Mouse (Mus musculus) embryonic facial prominence, embryonic 12.5 days (tissue): ENCODE results near the gene Pou2af1. TPM values are rescaled to one million over a fixed set of nuclear protein-coding genes. Genes with fewer than 3 reads are reported as not detected.

ENCODE experiments used
- ATAC-seq: fragments of 200-750 bp; cut with Nextera tagmentation; 2 replicates; pipeline ENCODE4 v1.8.0; 2017; ENCODE audit not compliant: insufficient number of reproducible peaks, insufficient read depth, low FRiP score, low TSS enrichment
- H3K27ac ChIP-seq: fragments of 300-500 bp; sonication (generic); 2 replicates; pipeline ENCODE4 v1.5.1; 2016; ENCODE audit warnings: mild to moderate bottlenecking
- H3K27me3 ChIP-seq: fragments of 300-500 bp; sonication (generic); 2 replicates; pipeline ENCODE4 v1.6.1; 2016; ENCODE audit warnings: mild to moderate bottlenecking, moderate library complexity
- H3K36me3 ChIP-seq: fragments of 300-500 bp; sonication (generic); 2 replicates; pipeline ENCODE4 v1.6.1; 2016; ENCODE audit warnings: mild to moderate bottlenecking
- H3K4me1 ChIP-seq: fragments of 300-500 bp; sonication (generic); 2 replicates; pipeline ENCODE4 v1.6.1; 2016
- H3K4me2 ChIP-seq: fragments of 300-500 bp; sonication (generic); replicated peaks from 2 replicates; pipeline ENCODE4 v1.6.1; 2016; ENCODE audit warnings: mild to moderate bottlenecking, moderate library complexity
- H3K4me3 ChIP-seq: fragments of 300-500 bp; sonication (generic); 2 replicates; pipeline ENCODE4 v1.5.1; 2016; ENCODE audit warnings: mild to moderate bottlenecking
- H3K9ac ChIP-seq: fragments of 300-500 bp; sonication (generic); 2 replicates; pipeline ENCODE4 v1.6.1; 2016; ENCODE audit warnings: mild to moderate bottlenecking, moderate library complexity
- H3K9me3 ChIP-seq: fragments of 300-500 bp; sonication (generic); 2 replicates; pipeline ENCODE4 v1.6.1; 2016; ENCODE audit warnings: mild to moderate bottlenecking, moderate library complexity
- WGBS: fragments of 180-500 bp; shearing (Covaris S2); methylation state at CpG from one replicate; pipeline ENCODE4 v1.1.7; 2016; 5-methylcytosine and 5-hydroxymethylcytosine counted together
- polyA plus RNA-seq: library from polyadenylated mRNA; unstranded; fragments of >200 nt; fragmentation: Nextera tagmentation; extraction: Ambion mirVana; gene quantifications from 2 replicates; pipeline ENCODE4 v1.2.1, GENCODE M21; 2016

The Pou2af1 gene
- polyA plus RNA-seq, 1 experiment from 2014 or later: not detected

- no peak for ATAC-seq
- WGBS: 74% methylated on average over 4 of the region's 4 CpGs
- H3K4me1 ChIP-seq: no peaks in the 10 kb centered on the region
- no peak overlapping the region for H3K9ac ChIP-seq
- no peaks in the 10 kb centered on the region for H3K9me3 ChIP-seq
- H3K27me3 ChIP-seq: no peaks in the 10 kb centered on the region
- no peak overlapping the region for H3K4me2 ChIP-seq
- no peak overlapping the region for H3K4me3 ChIP-seq
- no peaks in the 10 kb centered on the region for H3K36me3 ChIP-seq
- H3K27ac ChIP-seq: no peak overlapping the region
Observed at GRCm38 (mm10) chr9:51230701-51231389, 17.3 kb downstream of the Pou2af1 start.

- H3K4me1 ChIP-seq: no peaks in the 10 kb centered on the region
- no peak overlapping the region for H3K4me3 ChIP-seq
- no peaks in the 10 kb centered on the region for H3K9me3 ChIP-seq
- H3K27ac ChIP-seq: no peak overlapping the region
- H3K9ac ChIP-seq: no peak overlapping the region
- WGBS: 95% methylated on average over 8 of the region's 8 CpGs
- H3K36me3 ChIP-seq: no peaks in the 10 kb centered on the region
- H3K4me2 ChIP-seq: no peak overlapping the region
- H3K27me3 ChIP-seq: no peaks in the 10 kb centered on the region
- ATAC-seq: no peak
Observed at GRCm38 (mm10) chr9:51232163-51232562, 18.7 kb downstream of the Pou2af1 start.

GRCm38 (mm10) chr9:51238741-51239385 lies 25.4 kb downstream of the Pou2af1 start:
- ATAC-seq: no peak
- Histone ChIP-seq H3K4me2 (no peak overlapping the region), H3K9ac (no peak overlapping the region), H3K27ac (no peak overlapping the region), H3K4me3 (no peak overlapping the region), H3K4me1 (no peaks in the 10 kb centered on the region; the same call in 1 of the 2 replicates), H3K9me3 (no peaks in the 10 kb centered on the region), H3K36me3 (no peaks in the 10 kb centered on the region), H3K27me3 (no peaks in the 10 kb centered on the region)
- 61% methylated on average over 12 of the region's 12 CpGs for WGBS

- ATAC-seq: no peak
- WGBS: 69% methylated on average over 4 of the region's 4 CpGs
Observed at GRCm38 (mm10) chr9:51256780-51257502, 43.4 kb downstream of the Pou2af1 start.

GRCm38 (mm10) chr9:51258426-51258825 lies 44.9 kb downstream of the Pou2af1 start:
- 82% methylated on average over 5 of the region's 5 CpGs for WGBS
- Histone ChIP-seq H3K9ac (no peak overlapping the region), H3K4me3 (no peak overlapping the region), H3K27ac (no peak overlapping the region), H3K27me3 (no peaks in the 10 kb centered on the region), H3K36me3 (no peaks in the 10 kb centered on the region), H3K4me2 (no peak overlapping the region), H3K4me1 (no peaks in the 10 kb centered on the region), H3K9me3 (no peaks in the 10 kb centered on the region)
- no peak for ATAC-seq

More at GRCm38 (mm10) chr9:51256780-51257502, 43.4 kb downstream of the Pou2af1 start:
- Histone ChIP-seq H3K27me3 (no peaks in the 10 kb centered on the region), H3K4me2 (no peak overlapping the region), H3K4me3 (no peak overlapping the region), H3K9me3 (no peaks in the 10 kb centered on the region), H3K4me1 (0 out of 2 replicates have a peak, but pooled peaks cover under 1% of the 10 kb centered on the region), H3K27ac (no peak overlapping the region), H3K9ac (no peak overlapping the region), H3K36me3 (no peaks in the 10 kb centered on the region)

- no peaks in the 10 kb centered on the region for H3K9me3 ChIP-seq
- H3K4me1 ChIP-seq: no peaks in the 10 kb centered on the region
- 80% methylated on average over 5 of the region's 5 CpGs for WGBS
- H3K36me3 ChIP-seq: no peaks in the 10 kb centered on the region
- H3K27me3 ChIP-seq: no peaks in the 10 kb centered on the region
- no peak overlapping the region for H3K4me3 ChIP-seq
- H3K9ac ChIP-seq: no peak overlapping the region
- no peak overlapping the region for H3K4me2 ChIP-seq
- no peak for ATAC-seq
- no peak overlapping the region for H3K27ac ChIP-seq
Observed at GRCm38 (mm10) chr9:51268852-51269251, 55.3 kb downstream of the Pou2af1 start.

- Histone ChIP-seq H3K27ac (no peak overlapping the region), H3K4me2 (no peak overlapping the region), H3K4me1 (no peaks in the 10 kb centered on the region), H3K4me3 (no peak overlapping the region), H3K27me3 (no peaks in the 10 kb centered on the region), H3K36me3 (no peaks in the 10 kb centered on the region), H3K9ac (no peak overlapping the region), H3K9me3 (no peaks in the 10 kb centered on the region)
- ATAC-seq: no peak
- WGBS: 80% methylated on average over 8 of the region's 8 CpGs
Observed at GRCm38 (mm10) chr9:51271073-51271472, 57.6 kb downstream of the Pou2af1 start.

- WGBS: 78% methylated on average over 5 of the region's 5 CpGs
- no peaks in the 10 kb centered on the region for H3K4me1 ChIP-seq
- H3K36me3 ChIP-seq: no peaks in the 10 kb centered on the region
- no peak overlapping the region for H3K27ac ChIP-seq
- H3K4me2 ChIP-seq: no peak overlapping the region
- no peak overlapping the region for H3K9ac ChIP-seq
- no peaks in the 10 kb centered on the region for H3K27me3 ChIP-seq
- no peaks in the 10 kb centered on the region for H3K9me3 ChIP-seq
- no peak for ATAC-seq
- H3K4me3 ChIP-seq: no peak overlapping the region
Observed at GRCm38 (mm10) chr9:51272102-51272501, 58.6 kb downstream of the Pou2af1 start.

- Histone ChIP-seq H3K9me3 (no peaks in the 10 kb centered on the region), H3K4me1 (peaks cover 4% of the 10 kb centered on the region; the same call in 1 of the 2 replicates), H3K36me3 (no peaks in the 10 kb centered on the region), H3K27ac (no peak overlapping the region), H3K4me2 (no peak overlapping the region), H3K9ac (no peak overlapping the region), H3K4me3 (no peak overlapping the region), H3K27me3 (no peaks in the 10 kb centered on the region)
- ATAC-seq: no peak
- 70% methylated on average over 9 of the region's 9 CpGs for WGBS
Observed at GRCm38 (mm10) chr9:51273581-51274154, 60.2 kb downstream of the Pou2af1 start.

- no peak for ATAC-seq
- Histone ChIP-seq H3K27me3 (peaks cover 6% of the 10 kb centered on the region; the same call in 1 of the 2 replicates), H3K4me3 (no peak overlapping the region), H3K27ac (no peak overlapping the region), H3K4me1 (peaks cover 4% of the 10 kb centered on the region; the same call in 1 of the 2 replicates), H3K9me3 (no peaks in the 10 kb centered on the region), H3K9ac (no peak overlapping the region), H3K4me2 (no peak overlapping the region), H3K36me3 (no peaks in the 10 kb centered on the region)
- WGBS: 25% methylated on average over 4 of the region's 4 CpGs
Observed at GRCm38 (mm10) chr9:51274678-51275077, 61.2 kb downstream of the Pou2af1 start.

- Histone ChIP-seq H3K4me3 (peak overlapping the region; percentile 56), H3K9me3 (no peaks in the 10 kb centered on the region), H3K9ac (peak overlapping the region; percentile 56), H3K4me1 (peaks cover 4% of the 10 kb centered on the region; the same call in 1 of the 2 replicates), H3K4me2 (peak overlapping the region; percentile 85), H3K27me3 (peaks cover 15% of the 10 kb centered on the region), H3K27ac (peak overlapping the region; percentile 70; the same call in 1 of the 2 replicates), H3K36me3 (no peaks in the 10 kb centered on the region)
- peak; percentile 9; the same call in 1 of the 2 replicates for ATAC-seq
- 14% methylated on average over 13 of the region's 13 CpGs for WGBS
Observed at GRCm38 (mm10) chr9:51277834-51278498, 64.5 kb downstream of the Pou2af1 start.
